Mouse (Mus musculus) liver, embryonic 15.5 days (tissue): Measurements from ENCODE around the gene Hddc3. TPM values are rescaled to one million over a fixed set of nuclear protein-coding genes. Genes with fewer than 3 reads are reported as not detected.
A peak's percentile ranks its signal among the peaks of the same experiment; 100 is the strongest.
"Not testable (repeated sequence)": the region's sequence is repeated elsewhere in the genome, so short reads cannot be mapped to it uniquely, and the experiment has no call there.

ENCODE experiments used
- ATAC-seq: fragments of 200-750 bp; cut with Nextera tagmentation; 2 replicates; pipeline ENCODE4 v1.8.0; 2017; ENCODE audit warnings: moderate number of reproducible peaks, mild to moderate bottlenecking, moderate library complexity; ENCODE audit not compliant: insufficient read depth
- H3K27ac ChIP-seq: fragments of 300-500 bp; sonication (generic); replicated peaks from 2 replicates; pipeline ENCODE4 v1.5.1; 2015; ENCODE audit warnings: mild to moderate bottlenecking, inconsistent platforms
- H3K27me3 ChIP-seq: fragments of 300-500 bp; sonication (generic); 2 replicates; pipeline ENCODE4 v1.6.1; 2015; ENCODE audit warnings: mild to moderate bottlenecking, inconsistent platforms
- H3K36me3 ChIP-seq: fragments of 300-500 bp; sonication (generic); replicated peaks from 2 replicates; pipeline ENCODE4 v1.6.1; 2015; ENCODE audit warnings: moderate library complexity, mild to moderate bottlenecking, inconsistent platforms
- H3K4me1 ChIP-seq: fragments of 300-500 bp; sonication (generic); replicated peaks from 2 replicates; pipeline ENCODE4 v1.6.1; 2015; ENCODE audit warnings: inconsistent platforms
- H3K4me2 ChIP-seq: fragments of 300-500 bp; sonication (generic); 2 replicates; pipeline ENCODE4 v1.6.1; 2015; ENCODE audit warnings: moderate library complexity, mild to moderate bottlenecking, inconsistent platforms
- H3K4me3 ChIP-seq: fragments of 300-500 bp; sonication (generic); replicated peaks from 2 replicates; pipeline ENCODE4 v1.5.1; 2015; ENCODE audit warnings: mild to moderate bottlenecking, inconsistent platforms
- H3K9ac ChIP-seq: fragments of 300-500 bp; sonication (generic); 2 replicates; pipeline ENCODE4 v1.6.1; 2015; ENCODE audit warnings: moderate library complexity, mild to moderate bottlenecking, inconsistent platforms
- H3K9me3 ChIP-seq: fragments of 300-500 bp; sonication (generic); replicated peaks from 2 replicates; pipeline ENCODE4 v1.6.1; 2016; ENCODE audit warnings: inconsistent platforms
- WGBS: fragments of 180-500 bp; shearing (Covaris S2); methylation state at CpG from one replicate; pipeline ENCODE4 v1.1.7; 2015; ENCODE audit warnings: mixed read lengths; ENCODE audit not compliant: insufficient replicate concordance; 5-methylcytosine and 5-hydroxymethylcytosine counted together
- polyA plus RNA-seq: library from polyadenylated mRNA; unstranded; fragments of >200 nt; fragmentation: Nextera tagmentation; extraction: Ambion mirVana; gene quantifications from 2 replicates; pipeline ENCODE4 v1.2.1, GENCODE M21; 2015

Gene Hddc3
- polyA plus RNA-seq, 1 experiment from 2014 or later = 3.5 TPM

DNA sequence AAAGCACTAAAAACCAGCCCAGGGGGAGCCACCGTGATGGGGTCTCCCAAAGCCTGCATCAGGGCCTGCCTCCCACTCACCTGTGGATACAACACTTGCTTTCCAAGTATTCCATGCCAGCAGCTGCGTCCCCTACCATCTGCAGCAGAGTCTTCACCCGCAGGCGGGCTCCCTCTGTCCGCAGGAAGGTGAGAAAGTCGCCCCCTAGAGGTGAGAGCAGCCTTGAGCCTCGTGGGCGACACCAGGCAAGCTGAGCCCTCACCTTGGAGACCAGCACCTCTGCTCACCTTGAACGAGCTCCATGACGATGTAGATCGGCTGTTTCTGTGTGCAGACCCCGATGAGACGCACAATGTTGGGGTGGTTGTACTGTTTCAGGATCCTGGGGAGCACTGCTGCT lies 36.6 kb downstream of the Hddc3 start:
- Histone ChIP-seq H3K27me3 (no peaks in the 10 kb centered on the region), H3K9me3 (no peaks in the 10 kb centered on the region), H3K4me1 (no peaks in the 10 kb centered on the region; the same call in 1 of the 2 replicates), H3K4me2 (no peak overlapping the region), H3K27ac (no peak overlapping the region), H3K4me3 (no peak overlapping the region), H3K36me3 (peaks cover 22% of the 10 kb centered on the region), H3K9ac (no peak overlapping the region)
- WGBS = 59% methylated on average over 13 of the region's 13 CpGs
- ATAC-seq = no peak

DNA sequence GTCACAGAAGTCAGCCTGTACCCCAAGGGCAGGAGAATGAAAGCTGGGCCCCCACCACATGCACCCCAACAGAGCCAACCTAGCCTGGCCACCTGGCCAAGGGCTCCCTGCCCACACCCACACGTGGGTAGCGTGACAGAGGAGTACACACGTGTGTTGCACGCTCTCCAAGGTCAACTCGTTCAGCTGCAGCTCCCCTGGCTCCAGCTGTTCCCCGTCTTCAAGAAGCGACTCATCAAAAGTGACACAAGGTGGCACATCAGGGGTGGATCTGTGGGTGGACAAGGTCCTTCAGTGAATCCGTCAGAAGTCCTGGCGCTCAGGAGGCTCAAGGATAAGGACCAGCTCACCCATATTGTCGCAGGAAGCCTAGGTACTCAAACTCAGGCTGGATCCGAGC lies 40.0 kb downstream of the Hddc3 start:
- Histone ChIP-seq H3K4me3 (no peak overlapping the region), H3K36me3 (peaks cover 18% of the 10 kb centered on the region)

DNA sequence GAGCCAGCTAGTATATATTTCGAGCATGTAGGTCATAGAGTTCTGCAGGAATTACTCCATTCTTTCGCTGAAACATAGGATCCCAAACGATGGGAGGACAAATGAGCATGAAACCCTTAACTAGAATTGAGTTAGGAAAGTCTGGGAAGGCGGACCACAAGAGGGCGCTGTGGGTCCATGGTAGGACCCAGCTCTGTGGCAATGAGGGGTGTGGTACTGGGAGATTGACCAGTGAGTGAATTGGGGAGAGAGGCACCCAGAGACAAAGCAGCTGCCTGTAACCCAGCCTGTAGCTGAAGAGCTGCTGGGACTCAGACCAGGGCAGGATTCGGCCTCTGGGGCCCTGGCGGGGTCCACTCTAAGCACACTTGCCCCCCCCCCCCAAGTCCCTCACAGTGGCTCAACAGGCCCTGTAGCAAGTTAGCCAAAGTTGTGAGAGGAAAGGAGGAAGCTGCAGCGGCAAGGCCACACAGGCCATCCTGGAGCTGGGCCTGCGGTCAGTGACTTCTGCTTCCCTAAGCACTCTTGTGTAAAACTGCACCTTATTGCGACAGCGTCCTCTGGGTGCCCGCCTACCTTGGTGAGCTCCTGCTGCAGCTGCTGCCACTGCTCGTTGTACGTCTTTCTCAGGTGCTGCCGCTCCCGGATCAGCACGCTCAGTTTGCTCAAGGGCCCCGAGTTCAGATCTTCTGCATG lies 43.5 kb downstream of the Hddc3 start:
- Histone ChIP-seq H3K9me3 (no peaks in the 10 kb centered on the region), H3K4me1 (peaks cover 24% of the 10 kb centered on the region), H3K36me3 (peaks cover 16% of the 10 kb centered on the region), H3K27me3 (peaks cover 29% of the 10 kb centered on the region), H3K27ac (peak overlapping the region; percentile 77), H3K4me2 (peak overlapping the region; percentile 53), H3K9ac (no peak overlapping the region), H3K4me3 (peak overlapping the region; percentile 53)
- 7% methylated on average over 18 of the region's 18 CpGs for WGBS
- peak; percentile 51 for ATAC-seq

More for the DNA sequence above, 40.0 kb downstream of the Hddc3 start:
- Histone ChIP-seq H3K27ac (no peak overlapping the region), H3K9ac (no peak overlapping the region), H3K4me2 (no peak overlapping the region), H3K4me1 (peaks cover 16% of the 10 kb centered on the region), H3K27me3 (peaks cover 17% of the 10 kb centered on the region), H3K9me3 (no peaks in the 10 kb centered on the region)
- 69% methylated on average over 11 of the region's 11 CpGs for WGBS
- no peak for ATAC-seq

DNA sequence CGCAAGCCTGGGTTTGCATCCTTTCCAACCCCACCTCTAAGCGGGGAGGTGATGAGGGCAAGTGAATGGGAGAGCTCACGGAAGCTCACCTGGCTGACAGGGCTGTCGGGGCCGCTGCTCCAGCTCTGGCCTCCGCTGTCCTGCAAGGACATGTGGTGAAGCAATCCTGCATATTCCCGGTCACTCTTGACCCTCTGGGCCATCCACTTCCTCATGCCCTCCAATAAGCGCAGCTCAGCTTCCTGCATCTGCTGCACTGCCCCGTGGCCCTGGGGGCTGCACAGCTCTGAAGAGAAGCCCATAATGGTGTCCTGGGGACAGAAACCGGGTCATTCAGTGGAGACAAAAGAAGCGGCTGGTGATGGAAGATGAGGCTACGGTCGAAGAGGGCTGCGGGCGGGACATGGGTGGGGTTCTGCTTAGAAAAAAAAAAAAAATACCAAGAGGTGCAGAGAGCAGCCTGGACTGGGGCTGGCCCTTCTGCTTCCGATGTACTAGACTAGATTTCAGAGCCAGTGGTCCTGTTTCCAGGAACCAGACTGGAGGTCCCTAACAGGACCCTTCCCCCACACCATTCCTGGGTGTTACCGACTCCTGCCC lies 44.2 kb downstream of the Hddc3 start:
- H3K9me3 ChIP-seq = no peaks in the 10 kb centered on the region
- H3K9ac ChIP-seq = peak overlapping the region; percentile 37; the same call in 1 of the 2 replicates
- peak overlapping the region; percentile 53 for H3K4me3 ChIP-seq
- H3K27ac ChIP-seq = peak overlapping the region; percentile 77
- peak; percentile 22 for ATAC-seq
- H3K4me1 ChIP-seq = peaks cover 24% of the 10 kb centered on the region
- peaks cover 29% of the 10 kb centered on the region for H3K27me3 ChIP-seq
- H3K36me3 ChIP-seq = peaks cover 21% of the 10 kb centered on the region
- peak overlapping the region; percentile 53 for H3K4me2 ChIP-seq
- 5% methylated on average over 17 of the region's 17 CpGs for WGBS

DNA sequence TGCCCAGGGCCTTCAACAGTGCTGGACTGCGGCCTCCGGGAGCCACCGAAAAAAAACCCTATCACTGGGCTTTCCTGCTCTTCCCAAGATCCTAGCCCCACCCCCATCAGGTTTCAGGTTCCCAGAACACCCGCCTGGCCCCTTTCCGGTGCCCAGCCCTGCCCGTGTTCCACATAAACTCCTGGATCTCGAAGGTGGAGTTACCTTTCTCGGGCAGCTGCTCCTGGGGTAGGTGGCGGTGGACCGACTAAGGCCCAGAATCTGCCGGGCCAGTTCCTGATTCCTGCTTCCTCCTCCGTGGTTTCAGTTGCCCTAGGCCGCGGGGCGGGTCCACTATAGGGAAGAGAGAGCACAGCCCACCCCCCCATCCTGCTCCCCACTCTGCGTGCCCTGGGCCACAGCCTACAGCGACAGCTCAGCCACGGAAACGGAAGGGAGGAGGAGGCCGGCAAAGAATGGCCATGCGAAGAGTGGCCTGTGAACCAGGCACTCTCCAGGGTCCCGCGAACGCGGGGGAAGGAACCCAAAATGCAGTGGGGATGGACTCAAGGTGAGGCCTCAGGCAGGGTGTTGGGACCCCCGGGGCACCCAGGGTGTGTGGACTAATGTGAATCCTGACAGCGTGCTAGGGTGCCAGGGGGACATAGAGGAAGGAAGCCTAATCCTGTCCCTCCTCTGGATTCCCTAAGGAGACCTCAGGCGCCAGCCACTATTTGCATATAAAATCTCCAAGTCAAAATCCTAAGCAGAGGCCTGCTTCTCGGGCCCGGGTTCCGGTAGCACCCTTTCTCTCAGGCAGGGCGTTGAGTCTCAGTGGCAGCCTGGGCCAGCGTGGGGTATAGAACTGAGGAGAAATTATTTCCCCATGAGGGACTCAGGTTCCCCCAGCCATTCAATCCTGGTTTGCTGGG lies 45.0 kb downstream of the Hddc3 start, which contains the start of gene Fes:
Gene Fes, minus strand, starts transcription at position 314 of the 911 bp plus-strand sequence.
- peak; percentile 51 for ATAC-seq
- Histone ChIP-seq H3K27ac (peak within 1 kb of the TSS; percentile 77), H3K36me3 (peaks cover 25% of the 10 kb centered on the region), H3K9ac (peak within 1 kb of the TSS; percentile 37; the same call in 1 of the 2 replicates), H3K9me3 (no peaks in the 10 kb centered on the region), H3K4me2 (peak within 1 kb of the TSS; percentile 53), H3K4me1 (peaks cover 24% of the 10 kb centered on the region), H3K4me3 (peak within 1 kb of the TSS; percentile 53), H3K27me3 (peaks cover 29% of the 10 kb centered on the region)
- 10% methylated on average over 33 of the region's 33 CpGs for WGBS

DNA sequence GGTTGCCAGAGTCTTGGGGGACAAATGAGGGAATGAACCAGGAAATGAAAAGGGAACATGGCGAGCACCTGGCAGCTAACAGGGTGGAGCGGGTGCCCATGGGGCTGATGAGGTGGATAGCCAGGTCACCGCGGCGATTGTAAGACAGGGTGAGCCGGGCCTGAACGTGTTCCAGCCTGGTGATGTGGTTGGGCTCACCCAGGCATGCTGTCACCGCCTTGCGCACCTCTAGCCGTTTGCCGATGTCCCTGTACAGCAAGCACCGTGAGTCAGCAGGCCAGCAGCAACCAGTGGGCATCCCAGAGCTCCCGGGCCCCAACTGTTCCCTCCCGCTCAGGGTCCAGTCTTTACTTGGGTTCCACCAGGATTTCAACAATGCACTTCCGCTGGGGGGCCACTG lies 49.2 kb downstream of the Hddc3 start:
- H3K4me1 ChIP-seq = peaks cover 15% of the 10 kb centered on the region
- ATAC-seq = no peak
- no peak overlapping the region for H3K4me2 ChIP-seq
- WGBS = 81% methylated on average over 15 of the region's 15 CpGs
- H3K27me3 ChIP-seq = peaks cover 19% of the 10 kb centered on the region
- no peaks in the 10 kb centered on the region for H3K9me3 ChIP-seq
- H3K4me3 ChIP-seq = no peak overlapping the region
- H3K27ac ChIP-seq = no peak overlapping the region
- no peak overlapping the region for H3K9ac ChIP-seq
- peaks cover 58% of the 10 kb centered on the region for H3K36me3 ChIP-seq

DNA sequence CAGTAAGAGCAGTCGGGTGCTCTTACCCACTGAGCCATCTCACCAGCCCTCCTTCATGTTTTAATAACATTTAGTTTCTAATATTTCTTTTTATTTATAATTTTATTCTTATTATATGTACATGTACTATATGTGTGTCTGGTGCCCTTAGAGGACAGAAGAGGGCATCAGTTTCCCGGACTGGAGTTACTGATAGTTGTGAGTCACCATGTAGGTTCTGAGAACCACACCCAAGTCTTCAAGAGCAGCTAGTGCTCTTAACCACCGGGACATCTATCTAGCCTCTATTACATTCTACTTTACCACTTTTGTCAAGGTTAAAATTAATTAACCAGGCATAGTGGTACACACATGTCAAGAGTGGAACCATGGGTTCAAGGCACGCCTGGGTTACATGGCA lies 51.7 kb downstream of the Hddc3 start:
- Histone ChIP-seq H3K36me3 (peaks cover 74% of the 10 kb centered on the region), H3K9me3 (no peaks in the 10 kb centered on the region), H3K27me3 (0 out of 2 replicates have a peak, but pooled peaks cover under 1% of the 10 kb centered on the region), H3K4me3 (no peak overlapping the region), H3K27ac (no peak overlapping the region), H3K4me1 (peaks cover under 1% of the 10 kb centered on the region; the same call in 1 of the 2 replicates), H3K4me2 (no peak overlapping the region), H3K9ac (no peak overlapping the region)
- ATAC-seq = no peak
- WGBS = 59% methylated on average over 4 of the region's 4 CpGs

DNA sequence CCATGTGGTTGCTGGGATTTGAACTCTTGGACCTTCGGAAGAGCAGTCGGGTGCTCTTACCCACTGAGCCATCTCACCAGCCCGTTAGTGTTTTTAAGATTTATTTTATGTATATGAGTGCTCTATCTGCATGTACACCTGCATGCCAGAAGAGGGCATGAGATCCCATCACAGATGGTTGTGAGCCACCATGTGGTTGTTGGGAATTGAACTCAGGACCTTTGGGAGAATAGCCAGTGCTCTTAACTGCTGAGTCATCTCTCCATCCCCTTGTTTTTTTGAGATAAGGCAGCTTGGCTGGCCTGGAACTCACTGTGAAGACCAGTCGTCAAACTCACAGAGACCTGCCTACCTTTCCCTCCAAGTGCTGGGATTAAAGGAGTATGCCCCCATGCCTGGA lies 53.5 kb downstream of the Hddc3 start:
- peaks cover 62% of the 10 kb centered on the region for H3K36me3 ChIP-seq
- not testable (repeated sequence) for H3K4me2 ChIP-seq, H3K9ac ChIP-seq, H3K27ac ChIP-seq, H3K9me3 ChIP-seq, ATAC-seq, H3K4me3 ChIP-seq
- H3K27me3 ChIP-seq = peaks cover 19% of the 10 kb centered on the region
- 66% methylated on average over 4 of the region's 4 CpGs for WGBS
- H3K4me1 ChIP-seq = peaks cover 18% of the 10 kb centered on the region

DNA sequence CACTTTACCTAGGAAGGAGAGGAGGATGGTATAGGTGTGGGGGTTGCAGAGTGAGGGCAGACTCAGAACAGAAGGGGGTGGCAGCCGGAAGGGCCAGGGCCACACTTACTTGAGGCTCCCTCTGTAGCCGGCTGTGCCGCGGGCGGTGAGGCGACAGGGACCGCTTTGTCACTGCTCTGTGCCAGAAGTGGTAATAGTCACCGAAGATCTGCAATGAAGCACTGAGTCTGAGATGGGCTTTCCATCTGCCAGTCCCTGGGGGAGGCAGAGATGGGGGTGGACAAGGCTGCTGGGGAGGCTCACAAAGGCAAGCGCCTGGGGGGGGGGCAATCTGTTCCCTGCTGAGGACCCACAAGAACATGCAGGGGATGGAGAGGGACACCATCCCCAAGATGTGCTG lies 55.1 kb downstream of the Hddc3 start:
- no peak overlapping the region for H3K9ac ChIP-seq
- H3K27me3 ChIP-seq = peaks cover 34% of the 10 kb centered on the region
- no peak for ATAC-seq
- H3K4me3 ChIP-seq = no peak overlapping the region
- peaks cover 28% of the 10 kb centered on the region for H3K4me1 ChIP-seq
- peaks cover 47% of the 10 kb centered on the region for H3K36me3 ChIP-seq
- H3K4me2 ChIP-seq = no peak overlapping the region
- no peak overlapping the region for H3K27ac ChIP-seq
- 77% methylated on average over 9 of the region's 9 CpGs for WGBS
- H3K9me3 ChIP-seq = no peaks in the 10 kb centered on the region

DNA sequence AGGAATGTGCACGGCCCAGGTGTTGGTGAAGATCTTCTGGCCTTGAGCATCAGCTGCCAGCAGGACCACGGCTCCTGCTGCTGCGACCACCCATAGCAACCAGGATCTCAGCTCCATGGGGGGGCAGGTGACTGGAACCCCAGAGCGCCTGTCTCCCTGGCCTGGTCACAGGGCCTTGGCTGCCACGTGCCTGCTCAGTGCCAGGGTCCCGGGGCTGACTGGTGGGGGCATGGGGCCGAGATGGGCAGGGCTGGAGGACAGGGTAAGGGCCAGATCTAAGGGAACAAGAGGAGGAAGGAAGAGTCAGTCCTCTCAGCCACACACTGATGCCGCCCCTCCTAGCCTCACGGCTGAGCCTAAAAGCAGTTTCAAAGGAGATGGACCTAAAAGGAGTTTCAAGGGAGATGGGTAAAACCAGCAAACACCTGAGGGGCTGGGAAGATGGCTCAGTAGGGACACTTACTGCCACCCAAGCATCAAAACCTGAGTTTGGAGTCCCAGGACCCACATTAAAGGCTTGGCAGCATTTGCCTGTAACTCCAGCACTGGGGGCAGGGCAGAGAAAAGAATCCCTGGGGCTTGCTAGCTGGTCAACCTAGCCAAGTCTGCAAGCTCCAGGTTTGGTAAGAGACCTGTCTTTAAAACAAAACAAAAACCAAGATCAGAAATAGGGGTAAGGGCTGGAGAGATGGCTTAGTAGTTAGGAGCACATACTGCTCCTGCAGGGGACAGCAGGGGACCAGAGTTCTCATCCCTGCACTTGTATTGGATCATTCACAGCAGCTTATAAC lies 55.9 kb downstream of the Hddc3 start:
- no peak overlapping the region for H3K27ac ChIP-seq
- no peaks in the 10 kb centered on the region for H3K9me3 ChIP-seq
- no peak overlapping the region for H3K4me2 ChIP-seq
- H3K4me1 ChIP-seq = peaks cover 37% of the 10 kb centered on the region
- ATAC-seq = no peak
- peaks cover 43% of the 10 kb centered on the region for H3K27me3 ChIP-seq
- no peak overlapping the region for H3K4me3 ChIP-seq
- WGBS = 66% methylated on average over 9 of the region's 9 CpGs
- H3K9ac ChIP-seq = no peak overlapping the region
- peaks cover 39% of the 10 kb centered on the region for H3K36me3 ChIP-seq
